8 mouse cellular contexts compared by ENCODE assay signal in the genomic region with DNA sequence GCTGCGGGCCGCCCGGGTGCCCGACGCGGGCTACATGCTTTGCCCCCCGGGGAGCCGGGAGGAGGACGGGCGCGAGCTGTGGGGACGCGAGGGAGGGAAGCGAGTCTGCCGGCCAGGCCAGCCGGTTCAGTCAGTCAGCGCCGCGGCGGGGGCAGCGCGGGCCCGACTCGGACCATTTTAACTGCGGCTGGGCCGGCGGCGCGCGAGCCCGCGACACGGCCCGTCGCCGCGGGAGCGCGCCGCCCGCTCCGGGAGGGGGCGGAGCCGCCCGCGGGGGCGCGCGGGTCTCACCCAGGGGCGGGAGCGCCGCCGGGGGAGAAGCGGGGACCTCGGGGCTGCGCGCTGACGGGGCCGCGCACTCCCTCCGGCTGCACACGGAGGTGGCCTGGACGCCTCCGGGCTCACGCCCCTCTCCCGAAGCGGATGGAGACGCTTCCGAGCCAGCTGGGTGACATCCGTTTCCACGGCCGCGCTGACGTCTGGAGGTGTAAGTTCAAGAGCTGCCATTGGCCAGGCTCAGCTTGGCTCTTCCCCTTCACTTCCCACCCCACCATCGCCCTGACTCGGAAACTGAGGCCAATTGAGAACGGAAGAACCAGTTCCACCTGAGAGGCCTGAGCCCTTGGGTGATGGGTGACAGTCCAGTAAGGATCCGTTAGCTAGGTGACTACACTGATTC. TPM values are rescaled to one million over a fixed set of nuclear protein-coding genes. Genes with fewer than 3 reads are reported as not detected.
DNase-seq lines count a peak whose midpoint lies in the region; ATAC-seq and TF ChIP-seq lines count a peak whose summit lies in the region.

No protein-coding gene starts in this region.

- H3K9me3 ChIP-seq in heart, embryonic 11.5 days (replicated peaks; ENCODE audit: control insufficient read depth, low read length) = no peaks in the 10 kb centered on the region
- H3K9me3 ChIP-seq in kidney, embryonic 15.5 days (replicated peaks) = no peaks in the 10 kb centered on the region

- ATAC-seq in erythroblast, adult 5-6 weeks (replicated peaks; ENCODE audit: low FRiP score, poor library complexity, severe bottlenecking) = peak; percentile 73
- peak; percentile 83 for ATAC-seq in heart, embryonic 11.5 days (replicated peaks; ENCODE audit: insufficient number of reproducible peaks, low FRiP score, low TSS enrichment)
- ATAC-seq in kidney, embryonic 15.5 days (replicated peaks; ENCODE audit: low FRiP score) = peak; percentile 87

- H3K79me3 ChIP-seq in C2C12 (ENCODE audit: low read depth) = peaks cover 17% of the 10 kb centered on the region

- peak; percentile 95 for DNase-seq in brain, adult 2 months (ENCODE audit: low read depth, low spot score)
- DNase-seq in liver = peak; percentile 82
- DNase-seq in monocyte, adult 2 months (ENCODE audit: low read depth in 1 of 2, low spot score in 2 of 2) = peak; percentile 7 to 45
- peak; percentile 57 to 65 for DNase-seq in spleen, postnatal 14 days (ENCODE audit: low spot score in 2 of 2)

- no peaks in the 10 kb centered on the region for H3K36me3 ChIP-seq in C2C12 (ENCODE audit: control insufficient read depth, insufficient read depth)
- H3K36me3 ChIP-seq in heart, embryonic 11.5 days (ENCODE audit: control insufficient read depth, insufficient read depth, low read length) = no peaks in the 10 kb centered on the region
- H3K36me3 ChIP-seq in kidney, embryonic 15.5 days = no peaks in the 10 kb centered on the region

- TF ChIP-seq CTCF in C2C12 (IDR thresholded peaks at IDR 0.05; ENCODE audit: control insufficient read depth, insufficient read depth, insufficient read length) = no peak

- peak overlapping the region; percentile 97 for H3K27ac ChIP-seq in heart, embryonic 11.5 days (ENCODE audit: low read depth, low read length)
- H3K27ac ChIP-seq in kidney, embryonic 15.5 days = peak overlapping the region; percentile 98

- no peaks in the 10 kb centered on the region for H3K27me3 ChIP-seq in C2C12 (ENCODE audit: control insufficient read depth, insufficient read depth, insufficient read length)
- H3K27me3 ChIP-seq in heart, embryonic 11.5 days (ENCODE audit: control insufficient read depth, insufficient read depth, low read length) = no peaks in the 10 kb centered on the region
- no peaks in the 10 kb centered on the region for H3K27me3 ChIP-seq in kidney, embryonic 15.5 days

- H3K4me3 ChIP-seq in C2C12 (ENCODE audit: insufficient read depth, poor library complexity, severe bottlenecking) = peak overlapping the region; percentile 59
- H3K4me3 ChIP-seq in heart, embryonic 11.5 days (ENCODE audit: low read depth, low read length) = peak overlapping the region; percentile 79
- peak overlapping the region; percentile 92 for H3K4me3 ChIP-seq in kidney, embryonic 15.5 days (replicated peaks)

- peaks cover 21% of the 10 kb centered on the region for H3K4me1 ChIP-seq in heart, embryonic 11.5 days (ENCODE audit: control insufficient read depth, insufficient read depth, low read length)
- peaks cover 36% of the 10 kb centered on the region for H3K4me1 ChIP-seq in kidney, embryonic 15.5 days

- 1% methylated on average over 39 of the region's 78 CpGs for WGBS in heart, embryonic 11.5 days (ENCODE audit: insufficient replicate concordance)
- under 1% methylated on average over 64 of the region's 78 CpGs for WGBS in kidney, embryonic 15.5 days

- H3K79me2 ChIP-seq in C2C12 (ENCODE audit: control insufficient read depth, insufficient read depth) = peaks cover 36% of the 10 kb centered on the region

- H3ac ChIP-seq in C2C12 (ENCODE audit: control insufficient read depth, insufficient read length, low read depth) = peak overlapping the region; percentile 97

- H3K9ac ChIP-seq in heart, embryonic 11.5 days (ENCODE audit: low read depth, low read length) = peak overlapping the region; percentile 97
- peak overlapping the region; percentile 98 for H3K9ac ChIP-seq in kidney, embryonic 15.5 days

- peak overlapping the region; percentile 80 for H3K4me2 ChIP-seq in heart, embryonic 11.5 days
- H3K4me2 ChIP-seq in kidney, embryonic 15.5 days = peak overlapping the region; percentile 74

TF ChIP-seq in C2C12, 6 proteins besides CTCF, POLR2A, EP300 and RAD21:
- no peak for TF ChIP-seq MYOG (IDR thresholded peaks at IDR 0.05; ENCODE audit: control insufficient read depth, extremely low read depth, insufficient read length)
- no peak for TF ChIP-seq CEBPB (IDR thresholded peaks at IDR 0.05; ENCODE audit: low read depth)
- TF ChIP-seq USF1 (IDR thresholded peaks at IDR 0.05; ENCODE audit: low read depth) = no peak
- no peak for TF ChIP-seq MYOD1 (IDR thresholded peaks at IDR 0.05; ENCODE audit: control insufficient read depth, insufficient read length, low read depth)
- TF ChIP-seq MAX (IDR thresholded peaks at IDR 0.05) = no peak
- no peak for TF ChIP-seq FOSL1 (IDR thresholded peaks at IDR 0.05; ENCODE audit: insufficient read depth, low read length, poor library complexity, severe bottlenecking)

RNA-seq across cellular contexts. Expression of gene Fbxl17, which starts 0.5 kb away (rescaled TPM):
- 6.3 TPM for polyA plus RNA-seq in C2C12 (2012; fragmentation: generic; extraction: Trizol)
- 2.7 and 3.3 TPM in 2 replicates for total RNA-seq in erythroblast, adult 5-6 weeks (2015; ENCODE audit: low replicate concordance)
- 0.85 and 1.4 TPM in 2 replicates for total RNA-seq in erythroblast, adult 5-6 weeks (2017; ENCODE audit: low replicate concordance)
- polyA plus RNA-seq in heart, embryonic 11.5 days (2014; fragmentation: Nextera tagmentation; extraction: Ambion mirVana) = 5.7 and 6.4 TPM in 2 replicates
- 5.0 and 5.7 TPM in 2 replicates for polyA plus RNA-seq in kidney, embryonic 15.5 days (2015; fragmentation: Nextera tagmentation; extraction: Ambion mirVana)

Comparison
In these comparisons a context has a peak if more than half of its experiments do, and no peak if none do; other contexts are left out.
1. Peak in every context shown above with its lines: DNase-seq, ATAC-seq, H3K4me3 ChIP-seq and H3K27ac ChIP-seq.
2. DNase-seq: peak in every context shown above with its lines; median percentile 95 in brain, adult 2 months; 82 in liver; 61 in spleen, postnatal 14 days; 26 in monocyte, adult 2 months.